Mouse (Mus musculus): ENCODE measurements at regions not wholly inside any gene's neighbourhood (a gene's known extent, or its start where the extent isn't known, plus 50 kb on each side); places are given as distances from the start of the nearest gene placed in this dataset.

DNA sequence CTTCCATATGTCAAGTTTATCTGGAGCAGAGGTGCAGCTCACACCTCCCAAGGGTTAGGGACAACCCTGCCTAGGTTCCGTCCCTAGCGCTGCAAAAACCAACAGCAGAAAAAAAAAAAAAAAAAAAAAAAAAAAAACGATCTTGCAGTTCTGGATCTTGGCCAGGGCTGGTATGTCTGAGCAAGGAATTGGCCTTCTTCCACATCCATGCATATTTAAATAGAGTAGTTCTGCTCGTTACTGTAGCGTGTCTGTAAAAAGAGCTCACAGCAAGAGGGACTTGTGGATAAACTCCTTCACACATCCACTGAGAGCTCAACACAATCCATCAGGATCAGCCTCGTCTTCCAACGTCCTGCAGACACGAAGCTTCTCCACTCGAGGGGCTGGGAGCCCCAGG, 639.4 kb upstream of the Adam5 start:
- DNase-seq (ENCODE audit: low read depth, low spot score) = no peak

- DNase-seq (ENCODE audit: low read depth, low spot score) = no peak
These were observed 638.3 kb upstream of the Adam5 start for GRCm38 (mm10) chr8:25462492-25462891.

- DNase-seq (ENCODE audit: low read depth, low spot score) = no peak
These were observed 631.5 kb upstream of the Adam5 start for GRCm38 (mm10) chr8:25455644-25456043.

- no peak for DNase-seq (ENCODE audit: low read depth, low spot score)
These were observed 630.8 kb upstream of the Adam5 start for GRCm38 (mm10) chr8:25454972-25455371.

DNA sequence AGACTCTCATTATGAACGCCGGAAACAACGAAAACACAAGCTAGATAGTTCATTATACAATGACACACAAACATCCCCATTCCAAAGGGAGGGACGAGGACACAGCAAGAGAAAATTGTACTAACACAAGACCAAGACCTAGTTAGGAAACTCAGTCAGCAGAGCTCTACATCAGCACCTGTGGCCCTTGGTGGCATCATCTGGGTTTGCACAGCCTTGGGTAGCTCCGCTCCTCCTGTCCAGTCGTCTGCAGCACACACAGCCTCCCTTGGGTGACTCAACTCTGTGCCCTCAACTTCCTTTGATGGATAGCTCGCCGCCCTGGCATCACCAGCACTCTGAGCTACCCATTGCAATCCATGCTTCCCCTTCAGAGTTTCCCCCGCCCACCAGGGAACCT, 629.7 kb upstream of the Adam5 start:
- DNase-seq (ENCODE audit: low read depth, low spot score) = no peak

- no peak for DNase-seq (ENCODE audit: low read depth, low spot score)
These were observed 626.4 kb upstream of the Adam5 start for GRCm38 (mm10) chr8:25450544-25450943.

- DNase-seq (ENCODE audit: low read depth, low spot score) = no peak
These were observed 625.4 kb upstream of the Adam5 start for GRCm38 (mm10) chr8:25449590-25449989.

DNA sequence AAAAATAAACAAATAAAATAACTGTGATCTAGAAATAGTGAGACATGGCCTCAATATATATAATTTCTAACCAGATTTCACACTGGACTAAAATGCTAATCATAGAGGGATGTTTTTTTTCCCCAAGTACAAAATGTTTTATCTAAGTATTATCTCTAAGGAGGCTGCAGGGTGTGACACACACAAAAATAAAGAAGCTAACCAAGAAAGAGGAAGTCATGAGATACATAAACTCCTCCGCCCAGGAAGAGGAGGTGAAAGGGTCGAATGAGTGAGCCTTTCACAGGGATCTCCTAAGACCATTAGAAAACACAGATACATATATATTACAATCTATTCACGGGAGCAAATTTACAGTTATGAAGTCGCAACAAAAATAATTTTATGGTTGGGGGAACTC, 623.7 kb upstream of the Adam5 start:
- DNase-seq (ENCODE audit: low read depth, low spot score) = no peak

DNA sequence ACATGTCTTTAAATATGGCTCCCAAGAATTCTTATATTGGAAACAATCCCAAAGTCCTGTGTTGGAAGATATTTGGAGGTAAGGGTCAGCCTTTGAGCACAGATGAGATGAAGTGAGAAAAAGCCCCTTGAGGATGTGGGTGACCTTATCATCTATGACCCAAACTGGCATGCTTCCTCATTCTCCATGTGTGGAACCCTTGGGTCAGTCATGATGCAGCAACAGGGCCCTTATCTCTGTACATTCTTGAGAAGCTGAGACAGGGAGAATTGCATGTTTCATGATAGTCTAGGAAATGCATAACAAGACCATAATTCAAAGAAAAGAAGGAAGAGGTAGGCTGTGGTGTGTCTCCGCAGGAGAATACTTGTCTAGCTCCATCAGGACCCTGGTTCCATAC, 621.8 kb upstream of the Adam5 start:
- DNase-seq (ENCODE audit: low read depth, low spot score) = no peak

- no peak for DNase-seq (ENCODE audit: low read depth, low spot score)
These were observed 620.9 kb upstream of the Adam5 start for GRCm38 (mm10) chr8:25445054-25445453.

DNA sequence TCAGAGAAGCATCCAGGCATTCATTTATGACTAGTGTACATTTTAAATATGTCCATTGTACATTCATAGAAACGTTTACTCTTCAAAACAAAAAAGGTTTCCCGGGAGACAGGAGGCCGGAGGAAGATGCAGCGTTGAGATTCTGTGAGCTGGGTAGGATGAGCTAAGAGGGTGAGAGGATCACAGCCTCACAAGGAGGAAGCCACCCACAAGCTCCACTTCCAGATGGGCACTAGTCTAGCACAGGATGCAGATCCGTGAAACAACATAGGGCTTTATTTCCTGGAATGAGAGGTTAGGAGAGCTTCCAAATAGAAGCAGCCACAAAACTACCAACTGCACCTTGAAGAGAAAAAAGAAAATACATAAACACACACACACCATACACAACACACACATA, 619.4 kb upstream of the Adam5 start:
- no peak for DNase-seq (ENCODE audit: low read depth, low spot score)

DNA sequence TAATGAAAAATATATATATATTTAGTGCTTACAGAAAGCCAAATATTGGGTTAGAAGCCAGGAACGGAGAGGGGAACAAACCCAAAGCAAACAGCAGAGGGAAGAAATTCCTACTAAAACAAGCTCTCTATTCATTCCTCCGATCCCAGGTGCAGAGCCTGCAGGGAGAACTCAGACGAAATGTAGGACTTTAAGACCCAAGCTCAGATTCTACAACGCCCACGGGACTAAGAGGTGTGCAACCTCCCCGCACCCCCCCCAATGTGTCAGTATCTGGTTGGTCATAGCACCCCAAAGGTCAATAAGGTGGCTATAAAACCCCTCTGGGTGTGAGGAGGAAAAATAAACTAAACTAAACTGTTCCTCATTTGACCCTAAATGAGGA, 616.9 kb upstream of the Adam5 start:
- DNase-seq (ENCODE audit: low read depth, low spot score) = no peak

DNA sequence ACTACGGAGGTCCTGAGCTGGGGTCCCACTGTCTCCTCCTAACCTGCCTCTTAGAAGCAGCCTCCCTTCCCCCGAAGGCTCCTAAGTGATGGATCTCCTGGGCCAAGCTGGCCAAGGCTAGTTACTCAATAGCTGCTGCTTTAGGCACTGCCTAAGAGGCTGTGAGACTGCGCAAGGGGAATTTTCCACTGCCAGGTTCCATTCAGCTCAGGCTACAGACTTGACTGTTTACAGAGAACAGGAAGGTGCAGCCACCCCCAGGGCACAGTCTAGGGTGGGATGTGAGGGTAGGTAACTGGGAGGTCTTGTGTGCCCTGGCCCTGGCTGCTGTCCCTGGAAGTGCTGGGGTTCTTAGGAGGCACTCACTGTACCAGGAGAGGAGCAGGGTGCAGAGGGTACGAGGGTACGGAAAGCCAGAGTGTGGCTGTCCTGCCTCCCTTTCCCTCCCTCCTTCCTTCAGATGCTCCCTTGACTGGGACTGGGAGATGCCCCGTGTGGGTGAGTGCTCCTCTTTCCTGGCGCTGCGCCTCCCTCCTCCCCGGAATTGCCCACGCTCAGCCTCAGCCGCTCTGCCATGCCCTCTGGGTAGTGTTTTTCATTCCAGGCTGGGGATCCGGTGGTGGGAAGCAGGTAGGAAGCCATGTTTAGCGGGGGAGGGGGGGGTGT, 616.4 kb upstream of the Adam5 start:
- no peak for DNase-seq (ENCODE audit: low read depth, low spot score)

GRCm38 (mm10) chr8:25439971-25440370, 615.8 kb upstream of the Adam5 start:
- DNase-seq (ENCODE audit: low read depth, low spot score) = no peak

GRCm38 (mm10) chr8:25438021-25438620, 614.0 kb upstream of the Adam5 start:
- no peak for DNase-seq (ENCODE audit: low read depth, low spot score)

GRCm38 (mm10) chr8:25437178-25437577, 613.0 kb upstream of the Adam5 start:
- no peak for DNase-seq (ENCODE audit: low read depth, low spot score)

- DNase-seq (ENCODE audit: low read depth, low spot score) = no peak
These were observed 606.4 kb upstream of the Adam5 start for GRCm38 (mm10) chr8:25430552-25430951.

DNA sequence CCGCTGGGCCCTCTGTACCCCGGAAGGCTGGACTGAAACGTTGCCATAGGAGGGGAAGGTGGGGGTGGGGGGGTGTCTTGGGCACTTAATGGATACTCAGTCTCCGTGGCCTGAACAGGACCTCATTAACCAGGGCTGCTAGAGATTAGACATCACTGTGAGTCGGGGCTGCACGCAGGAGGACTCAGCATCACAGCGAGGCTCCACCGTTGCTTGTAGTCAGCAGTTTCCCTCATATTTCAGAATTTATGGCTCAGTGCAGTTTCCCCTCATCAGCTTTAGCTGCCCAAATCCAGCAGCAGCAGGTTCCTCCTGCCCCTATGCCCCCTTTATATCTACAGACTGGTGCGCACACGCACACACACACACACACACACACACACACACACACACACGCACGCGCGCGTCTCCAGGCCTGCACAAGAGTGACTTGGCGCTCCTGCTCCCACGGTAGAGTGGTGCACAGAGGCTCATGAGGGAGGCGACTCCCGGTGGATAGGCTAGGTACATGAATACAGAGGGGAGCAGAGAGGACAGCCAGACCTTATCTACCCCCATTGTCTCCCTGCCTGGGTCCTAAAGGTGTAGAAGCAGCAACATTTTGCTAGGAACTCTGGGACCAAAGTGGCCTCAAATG, 605.8 kb upstream of the Adam5 start:
- DNase-seq (ENCODE audit: low read depth, low spot score) = no peak

DNA sequence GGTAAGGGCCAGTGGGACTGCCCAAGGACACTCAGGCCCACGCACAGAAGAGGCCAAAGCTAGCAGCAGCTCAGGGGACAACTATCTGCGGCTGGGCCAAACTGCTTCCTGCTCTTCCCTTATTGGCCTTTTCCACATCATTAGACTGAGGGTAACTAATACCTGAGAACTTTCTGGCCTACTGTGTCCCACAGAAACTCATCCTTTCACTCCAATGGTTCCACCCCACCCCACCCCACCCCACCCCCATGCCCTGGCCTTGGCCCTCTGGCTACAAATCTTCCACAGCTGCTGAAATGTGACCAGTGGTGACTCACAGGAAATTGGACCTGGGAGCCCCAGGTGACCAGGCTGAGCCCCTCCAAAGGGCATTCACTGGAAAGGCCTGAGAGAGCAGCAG, 604.6 kb upstream of the Adam5 start:
- DNase-seq (ENCODE audit: low read depth, low spot score) = no peak

- no peak for DNase-seq (ENCODE audit: low read depth, low spot score)
These were observed 602.0 kb upstream of the Adam5 start for GRCm38 (mm10) chr8:25426207-25426606.

DNA sequence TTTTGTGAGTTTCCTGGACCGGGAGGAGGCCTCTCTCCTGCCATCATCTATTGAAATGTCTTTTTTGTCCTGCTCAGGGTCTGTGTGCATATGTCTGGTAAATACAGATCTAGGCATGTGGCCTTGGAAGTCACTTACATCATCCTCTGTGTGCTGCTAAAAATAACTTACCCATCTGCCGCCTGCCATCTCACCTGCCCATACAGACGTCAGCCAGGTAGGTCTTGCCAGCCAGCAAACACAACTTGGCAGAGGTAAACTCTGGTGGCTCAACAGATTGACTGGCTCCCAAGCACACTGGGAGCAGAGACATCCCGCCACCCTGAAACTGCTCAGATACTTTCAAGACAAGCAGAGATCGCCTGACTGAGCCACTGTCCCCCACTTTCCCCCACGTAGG, 597.3 kb upstream of the Adam5 start:
- DNase-seq (ENCODE audit: low read depth, low spot score) = no peak

DNA sequence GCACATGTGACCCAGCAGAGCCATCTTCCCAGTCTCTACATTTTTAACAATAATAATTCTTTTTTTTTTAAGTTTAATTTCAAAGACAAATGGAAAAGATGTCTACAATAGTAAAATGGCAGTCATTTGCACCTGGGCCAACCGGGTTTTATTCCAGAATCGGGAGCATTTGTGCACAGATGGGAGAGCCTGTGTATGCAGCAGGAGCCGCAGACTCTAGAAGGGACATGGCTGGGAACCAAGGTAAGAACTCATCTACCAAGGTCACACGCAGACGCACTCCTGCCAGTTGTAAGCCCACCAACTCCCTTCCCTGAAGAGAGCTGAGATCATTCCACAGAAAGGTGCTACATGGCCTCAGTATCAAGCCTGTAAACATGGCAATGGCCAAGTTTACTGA, 586.4 kb upstream of the Adam5 start:
- no peak for DNase-seq (ENCODE audit: low read depth, low spot score)

DNA sequence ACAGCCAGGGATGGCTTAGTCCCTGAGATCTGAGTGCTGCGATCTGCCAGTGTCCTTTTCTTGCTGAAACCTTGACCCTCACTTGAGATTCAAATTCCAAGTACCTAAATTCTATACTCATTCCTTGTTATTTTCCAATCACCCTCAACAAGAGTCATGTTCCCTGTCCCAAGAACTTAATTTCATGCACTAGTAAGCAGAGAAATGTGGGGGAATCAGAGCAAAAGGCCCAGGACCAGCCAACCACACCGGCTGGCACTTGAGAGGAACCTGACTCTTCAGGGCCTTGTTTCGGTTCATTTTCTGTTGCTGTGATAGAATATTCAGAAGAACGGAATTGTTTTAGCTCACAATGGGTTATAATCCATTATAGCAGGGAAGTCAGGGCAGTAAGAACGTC, 583.7 kb upstream of the Adam5 start:
- DNase-seq (ENCODE audit: low read depth, low spot score) = no peak
